8 mouse cellular contexts compared by ENCODE assay signal in the genomic region with DNA sequence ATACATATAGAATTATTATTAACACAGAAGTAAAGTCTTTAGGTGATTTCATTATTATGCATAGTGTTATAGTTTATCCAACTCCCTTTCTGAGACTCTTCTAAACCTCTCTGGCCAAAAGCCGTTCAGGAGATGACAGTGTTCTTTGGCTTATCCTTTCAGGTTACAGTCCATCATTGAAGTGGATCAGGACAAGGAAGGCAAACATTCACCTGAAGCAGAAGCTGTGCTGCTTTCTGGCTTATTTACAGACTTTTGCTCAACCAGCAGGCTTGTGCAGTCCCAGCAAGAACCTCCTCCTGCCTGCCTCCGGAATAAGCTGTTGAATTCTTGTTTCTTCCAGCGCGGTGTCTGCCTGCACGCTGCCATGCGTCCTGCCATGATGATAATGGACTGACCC. TPM values are rescaled to one million over a fixed set of nuclear protein-coding genes. Genes with fewer than 3 reads are reported as not detected.
DNase-seq lines count a peak whose midpoint lies in the region; ATAC-seq lines count a peak whose summit lies in the region.

A gene (plus strand): TSS at position 301 of the 400 bp plus-strand sequence.

- DNase-seq in layer of hippocampus, adult 8-10 months (ENCODE audit: low spot score in 2 of 2): no peak
- DNase-seq in layer of hippocampus, adult 11-12 months (ENCODE audit: low spot score): no peak
- DNase-seq in hindbrain, embryonic 10.5 days (ENCODE audit: low spot score): no peak
- no peak for DNase-seq in frontal cortex, postnatal 36 days (ENCODE audit: low spot score in 2 of 2)
- DNase-seq in right cerebral cortex, postnatal 25 days: no peak
- DNase-seq in frontal cortex, postnatal 10 days (ENCODE audit: low spot score in 2 of 2): no peak

- H3K27me3 ChIP-seq in hindbrain, embryonic 10.5 days (ENCODE audit: insufficient read depth, poor library complexity, severe bottlenecking): peaks cover 13% of the 10 kb centered on the region
- peaks cover 8% of the 10 kb centered on the region; the same call in 1 of the 2 replicates for H3K27me3 ChIP-seq in liver, embryonic 12.5 days (replicated peaks)

- no peak for ATAC-seq in liver, embryonic 12.5 days

- no peak within 1 kb of the TSS for H3K4me2 ChIP-seq in liver, embryonic 12.5 days

- peaks cover 6% of the 10 kb centered on the region for H3K4me1 ChIP-seq in brown adipose tissue, adult 24 weeks (ENCODE audit: control insufficient read depth, insufficient read depth, insufficient read length, low read length)
- H3K4me1 ChIP-seq in hindbrain, embryonic 10.5 days (replicated peaks): no peaks in the 10 kb centered on the region
- H3K4me1 ChIP-seq in liver, embryonic 12.5 days: peaks cover 15% of the 10 kb centered on the region

- H3K36me3 ChIP-seq in hindbrain, embryonic 10.5 days: no peaks in the 10 kb centered on the region
- no peaks in the 10 kb centered on the region for H3K36me3 ChIP-seq in liver, embryonic 12.5 days

- no peak within 1 kb of the TSS for H3K27ac ChIP-seq in brown adipose tissue, adult 24 weeks (replicated peaks; ENCODE audit: low read depth, low read length)
- H3K27ac ChIP-seq in hindbrain, embryonic 10.5 days: no peak within 1 kb of the TSS
- H3K27ac ChIP-seq in liver, embryonic 12.5 days: no peak within 1 kb of the TSS

- WGBS in hindbrain, embryonic 10.5 days: 94% methylated on average over 6 of the region's 6 CpGs
- 82% methylated on average over 6 of the region's 6 CpGs for WGBS in liver, embryonic 12.5 days (ENCODE audit: insufficient replicate concordance)

- no peak within 1 kb of the TSS for H3K4me3 ChIP-seq in brown adipose tissue, adult 24 weeks (ENCODE audit: insufficient read depth, low read depth, low read length)
- no peak within 1 kb of the TSS for H3K4me3 ChIP-seq in hindbrain, embryonic 10.5 days
- no peak within 1 kb of the TSS for H3K4me3 ChIP-seq in liver, embryonic 12.5 days

- no peaks in the 10 kb centered on the region for H3K9me3 ChIP-seq in hindbrain, embryonic 10.5 days
- H3K9me3 ChIP-seq in liver, embryonic 12.5 days (replicated peaks): no peaks in the 10 kb centered on the region

- H3K9ac ChIP-seq in liver, embryonic 12.5 days: no peak within 1 kb of the TSS

RNA-seq across cellular contexts. Expression of the gene that starts here (rescaled TPM):
- 10 to 100 TPM; 41.3 to 54.4 (median 48.8) TPM for total RNA-seq in layer of hippocampus, adult 8-10 months (2022)
- polyA plus RNA-seq in brown adipose tissue, adult 24 weeks (2012; ENCODE audit: insufficient read depth, insufficient read length, missing spikeins): 11.6 and 14.3 TPM in 2 replicates
- 50.0 and 50.3 TPM in 2 replicates for polyA plus RNA-seq in hindbrain, embryonic 10.5 days (2016; fragmentation: Nextera tagmentation; extraction: Ambion mirVana)
- 37.1 and 37.2 TPM in 2 replicates for polyA plus RNA-seq in liver, embryonic 12.5 days (2016; fragmentation: Nextera tagmentation; extraction: Ambion mirVana)
